Mouse (Mus musculus) hindbrain, postnatal 0 days (tissue): Measurements from ENCODE around the gene Hc. TPM values are rescaled to one million over a fixed set of nuclear protein-coding genes. Genes with fewer than 3 reads are reported as not detected.

ENCODE experiments used
- ATAC-seq: fragments of 200-750 bp; cut with Nextera tagmentation; 2 replicates; pipeline ENCODE4 v1.8.0; 2017; ENCODE audit warnings: mild to moderate bottlenecking, moderate TSS enrichment, moderate library complexity
- DNase-seq: peaks from one replicate; pipeline ENCODE4 v3.0.0-alpha.2; 2015; ENCODE audit warnings: low spot score
- H3K27ac ChIP-seq: fragments of 300-500 bp; sonication (generic); 2 replicates; pipeline ENCODE4 v1.5.1; 2014; ENCODE audit warnings: mild to moderate bottlenecking
- H3K27me3 ChIP-seq: fragments of 300-500 bp; sonication (generic); 2 replicates; pipeline ENCODE4 v1.6.1; 2014; ENCODE audit warnings: low read length, mixed read lengths; ENCODE audit not compliant: insufficient read depth
- H3K36me3 ChIP-seq: fragments of 300-500 bp; sonication (generic); 2 replicates; pipeline ENCODE4 v1.6.1; 2014; ENCODE audit warnings: low read length, mixed read lengths; ENCODE audit not compliant: insufficient read depth
- H3K4me1 ChIP-seq: fragments of 300-500 bp; sonication (generic); 2 replicates; pipeline ENCODE4 v1.6.1; 2014; ENCODE audit warnings: antibody characterized with exemption, low read length, mixed read lengths; ENCODE audit not compliant: insufficient read depth
- H3K4me2 ChIP-seq: fragments of 300-500 bp; sonication (generic); 2 replicates; pipeline ENCODE4 v1.6.1; 2014; ENCODE audit warnings: low read depth, mild to moderate bottlenecking, low read length, moderate library complexity, mixed read lengths
- H3K4me3 ChIP-seq: fragments of 300-500 bp; sonication (generic); 2 replicates; pipeline ENCODE4 v1.5.1; 2014; ENCODE audit warnings: low read length
- H3K9ac ChIP-seq: fragments of 300-500 bp; sonication (generic); replicated peaks from 2 replicates; pipeline ENCODE4 v1.6.1; 2014; ENCODE audit warnings: mild to moderate bottlenecking, low read length, moderate library complexity, mixed read lengths
- H3K9me3 ChIP-seq: fragments of 300-500 bp; sonication (generic); 2 replicates; pipeline ENCODE4 v1.6.1; 2016; ENCODE audit warnings: low read length, mixed read lengths
- CTCF ChIP-seq: IDR thresholded peaks from 2 replicates; pipeline ENCODE4 v1.5.1; 2016; ENCODE audit warnings: antibody characterized with exemption, control low read depth, low read depth
- WGBS: fragments of 180-500 bp; shearing (Covaris S2); extraction: QIAGEN DNeasy Blood & Tissue Kit; methylation state at CpG from one replicate; pipeline ENCODE4 v1.1.7; 2014; 5-methylcytosine and 5-hydroxymethylcytosine counted together
- polyA plus RNA-seq: library from polyadenylated mRNA; unstranded; fragments of >200 nt; fragmentation: Nextera tagmentation; extraction: Ambion mirVana; gene quantifications from 2 replicates; pipeline ENCODE4 v1.2.1, GENCODE M21; 2015
- total RNA-seq: library from RNA; depleted of rRNA; stranded (reverse); fragments of >200 nt; gene quantifications from 2 replicates; pipeline ENCODE4 v1.2.3, GENCODE M21; 2014

The Hc gene
- total and polyA plus RNA-seq, 2 experiments from 2014 or later: 0.10 to 0.69 TPM

DNA sequence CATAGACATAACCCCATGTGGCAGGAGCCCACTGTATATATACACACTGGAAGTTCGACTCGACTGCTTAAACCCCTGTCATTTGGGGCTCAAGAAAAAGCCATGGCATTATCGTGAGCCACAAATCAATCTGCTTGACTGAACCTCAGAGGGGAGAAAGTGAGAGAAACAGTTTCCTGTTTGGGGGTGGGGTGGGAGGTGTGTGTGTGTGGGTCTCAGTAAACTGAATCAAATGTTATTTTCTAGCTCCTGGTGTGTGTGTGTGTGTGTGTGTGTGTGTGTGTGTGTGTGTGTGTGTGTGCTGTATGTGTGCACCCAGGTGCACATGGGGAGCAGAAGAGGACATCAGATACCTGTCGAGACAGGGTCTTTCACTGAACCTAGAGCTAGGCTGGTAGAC is 108.2 kb downstream of the Hc start:
- no peak for DNase-seq
- no peak for ATAC-seq
- H3K9ac ChIP-seq: no peak overlapping the region
- H3K4me3 ChIP-seq: no peak overlapping the region
- no peak for TF ChIP-seq CTCF
- WGBS: 82% methylated on average over 4 of the region's 4 CpGs
- no peak overlapping the region for H3K27ac ChIP-seq
- no peaks in the 10 kb centered on the region for H3K36me3 ChIP-seq
- no peaks in the 10 kb centered on the region for H3K27me3 ChIP-seq
- no peaks in the 10 kb centered on the region for H3K4me1 ChIP-seq
- no peaks in the 10 kb centered on the region for H3K9me3 ChIP-seq
- no peak overlapping the region for H3K4me2 ChIP-seq

GRCm38 (mm10) chr2:34951469-34951868 is 109.8 kb downstream of the Hc start:
- no peaks in the 10 kb centered on the region for H3K9me3 ChIP-seq
- ATAC-seq: no peak
- no peak overlapping the region for H3K4me2 ChIP-seq
- no peak overlapping the region for H3K27ac ChIP-seq
- H3K4me1 ChIP-seq: no peaks in the 10 kb centered on the region
- no peak overlapping the region for H3K4me3 ChIP-seq
- no peak overlapping the region for H3K9ac ChIP-seq
- TF ChIP-seq CTCF: no peak
- H3K27me3 ChIP-seq: no peaks in the 10 kb centered on the region
- H3K36me3 ChIP-seq: no peaks in the 10 kb centered on the region
- DNase-seq: no peak

- Histone ChIP-seq H3K9me3 (no peaks in the 10 kb centered on the region), H3K36me3 (no peaks in the 10 kb centered on the region), H3K4me1 (no peaks in the 10 kb centered on the region), H3K4me3 (no peak overlapping the region), H3K27me3 (no peaks in the 10 kb centered on the region), H3K27ac (no peak overlapping the region), H3K9ac (no peak overlapping the region), H3K4me2 (no peak overlapping the region)
- WGBS: 42% methylated on average over 2 of the region's 2 CpGs
- no peak for TF ChIP-seq CTCF
- ATAC-seq (no peak), DNase-seq (no peak)
Measured at GRCm38 (mm10) chr2:34948622-34949021, 112.6 kb downstream of the Hc start.

GRCm38 (mm10) chr2:34946046-34946445 is 115.2 kb downstream of the Hc start:
- WGBS: 33% methylated on average over 4 of the region's 4 CpGs
- no peak for ATAC-seq
- TF ChIP-seq CTCF: no peak

DNA sequence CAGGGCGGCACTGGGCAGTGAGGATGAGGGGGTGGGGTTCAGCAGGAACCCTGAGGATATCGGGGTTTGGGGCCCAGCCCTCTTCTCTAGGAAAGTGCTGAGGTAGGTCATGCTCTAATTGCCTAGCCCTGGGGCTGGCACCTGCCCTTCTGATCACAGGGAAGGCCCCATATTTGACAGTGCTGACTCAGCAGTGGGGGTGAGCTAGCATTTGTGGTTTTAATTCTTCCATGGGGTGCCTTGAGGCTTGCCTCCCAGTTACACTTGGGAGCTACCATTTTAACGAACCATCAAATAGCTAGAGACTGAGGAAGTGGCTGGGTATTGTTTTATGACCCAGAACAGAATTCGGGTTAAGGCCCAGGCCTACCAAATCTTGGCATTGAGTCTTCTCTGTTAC is 115.7 kb downstream of the Hc start:
- no peaks in the 10 kb centered on the region for H3K9me3 ChIP-seq
- H3K27ac ChIP-seq: no peak overlapping the region
- 84% methylated on average over 4 of the region's 4 CpGs for WGBS
- no peaks in the 10 kb centered on the region; the same call in 1 of the 2 replicates for H3K4me1 ChIP-seq
- no peaks in the 10 kb centered on the region for H3K36me3 ChIP-seq
- DNase-seq (no peak), ATAC-seq (no peak)
- no peak overlapping the region for H3K4me3 ChIP-seq
- H3K4me2 ChIP-seq: no peak overlapping the region
- H3K27me3 ChIP-seq: no peaks in the 10 kb centered on the region
- TF ChIP-seq CTCF: no peak
- H3K9ac ChIP-seq: no peak overlapping the region

More at GRCm38 (mm10) chr2:34946046-34946445, 115.2 kb downstream of the Hc start:
- H3K4me3 ChIP-seq: no peak overlapping the region
- H3K4me2 ChIP-seq: no peak overlapping the region
- no peak overlapping the region for H3K9ac ChIP-seq
- H3K27ac ChIP-seq: no peak overlapping the region
- H3K4me1 ChIP-seq: no peaks in the 10 kb centered on the region; the same call in 1 of the 2 replicates
- no peaks in the 10 kb centered on the region for H3K9me3 ChIP-seq
- DNase-seq: no peak
- no peaks in the 10 kb centered on the region for H3K27me3 ChIP-seq
- H3K36me3 ChIP-seq: no peaks in the 10 kb centered on the region

- no peak for ATAC-seq
Measured at GRCm38 (mm10) chr2:34944761-34945160, 116.5 kb downstream of the Hc start.

GRCm38 (mm10) chr2:34943556-34944120 is 117.6 kb downstream of the Hc start:
- Histone ChIP-seq H3K4me3 (no peak overlapping the region), H3K27ac (no peak overlapping the region), H3K4me1 (peaks cover 6% of the 10 kb centered on the region; the same call in 1 of the 2 replicates), H3K27me3 (no peaks in the 10 kb centered on the region), H3K36me3 (no peaks in the 10 kb centered on the region), H3K9ac (no peak overlapping the region), H3K9me3 (no peaks in the 10 kb centered on the region), H3K4me2 (no peak overlapping the region)
- ATAC-seq (no peak), DNase-seq (peak; percentile 22)
- no peak for TF ChIP-seq CTCF
- whole genome bisulfite sequencing: 69% methylated on average over 13 of the region's 13 CpGs

More at GRCm38 (mm10) chr2:34944761-34945160, 116.5 kb downstream of the Hc start:
- Histone ChIP-seq H3K36me3 (no peaks in the 10 kb centered on the region), H3K27ac (no peak overlapping the region), H3K4me3 (no peak overlapping the region), H3K4me1 (peaks cover 5% of the 10 kb centered on the region; the same call in 1 of the 2 replicates), H3K9ac (no peak overlapping the region), H3K4me2 (no peak overlapping the region), H3K9me3 (no peaks in the 10 kb centered on the region), H3K27me3 (no peaks in the 10 kb centered on the region)
- no peak for TF ChIP-seq CTCF
- WGBS: 34% methylated on average over 8 of the region's 8 CpGs
- peak; percentile 12 for DNase-seq
